Mouse (Mus musculus): ENCODE measurements around the gene Cxcl3.

DNA sequence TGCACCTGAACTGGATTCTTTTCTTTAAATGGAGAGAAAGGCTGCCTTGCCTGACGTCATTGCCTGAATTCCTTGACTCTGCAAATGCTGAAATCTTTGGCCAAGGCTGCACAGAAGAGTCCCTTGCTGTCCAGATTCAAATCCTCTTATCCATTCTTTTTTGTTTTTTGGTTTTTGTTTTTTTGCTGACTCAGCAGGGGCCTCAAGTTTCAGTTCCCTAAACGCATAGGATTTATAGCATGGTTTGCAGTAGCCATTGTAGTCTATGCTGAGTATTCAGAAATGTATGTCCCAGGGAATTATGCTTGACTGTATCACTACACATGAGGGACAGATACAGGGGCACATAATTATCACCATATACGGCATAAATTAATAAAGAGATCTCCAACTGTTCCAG lies 14.5 kb upstream of the Cxcl3 start:
- no peak for TF ChIP-seq CTCF (IDR thresholded peaks at IDR 0.05; ENCODE audit: insufficient read depth, low read length)
- TF ChIP-seq POLR2A (IDR thresholded peaks at IDR 0.05; ENCODE audit: borderline replicate concordance, extremely low read depth, low read depth, low read length) = no peak

Data from lung, adult 2 months (tissue).